Mouse (Mus musculus) brain, embryonic 14.5 days (tissue): ENCODE measurements around the gene Ppm1b.

ENCODE experiments used
- CTCF ChIP-seq: fragments of 200-500 bp; IDR thresholded peaks from 2 replicates; pipeline ENCODE4 v1.5.1; 2012; ENCODE audit warnings: inconsistent platforms, mild to moderate bottlenecking, moderate library complexity, borderline replicate concordance; ENCODE audit not compliant: insufficient read depth, insufficient read length; ENCODE audit errors: extremely low read depth
- POLR2A ChIP-seq: fragments of 200-500 bp; IDR thresholded peaks from 2 replicates; pipeline ENCODE4 v1.6.1; 2012; ENCODE audit warnings: mild to moderate bottlenecking, inconsistent platforms, borderline replicate concordance; ENCODE audit not compliant: poor library complexity, insufficient read depth, insufficient read length, severe bottlenecking; ENCODE audit errors: extremely low read depth

DNA sequence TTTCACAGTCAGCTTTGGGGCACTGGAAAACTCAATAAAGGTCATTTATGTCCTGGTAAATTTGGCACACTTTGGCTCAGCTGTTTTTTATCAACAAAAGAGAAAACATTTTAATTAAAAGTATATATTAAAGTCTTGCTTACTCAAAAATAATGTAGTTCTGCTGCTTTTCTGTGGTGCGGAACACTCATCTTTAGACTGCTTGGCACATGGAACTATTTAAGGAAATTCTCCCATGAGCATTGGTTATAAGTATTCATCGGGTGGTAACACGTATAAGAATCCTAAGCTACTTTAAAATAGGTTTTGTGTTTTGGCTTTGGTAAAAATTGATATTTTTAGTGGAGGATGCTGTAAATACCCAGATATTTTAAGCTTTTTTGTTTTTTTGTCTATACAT lies 58.1 kb downstream of the Ppm1b start:
- no peak for TF ChIP-seq POLR2A
- TF ChIP-seq CTCF, result no peak
